Mouse (Mus musculus): Measurements from ENCODE around the gene Gal3st1.

Gal3st1 gene

DNA sequence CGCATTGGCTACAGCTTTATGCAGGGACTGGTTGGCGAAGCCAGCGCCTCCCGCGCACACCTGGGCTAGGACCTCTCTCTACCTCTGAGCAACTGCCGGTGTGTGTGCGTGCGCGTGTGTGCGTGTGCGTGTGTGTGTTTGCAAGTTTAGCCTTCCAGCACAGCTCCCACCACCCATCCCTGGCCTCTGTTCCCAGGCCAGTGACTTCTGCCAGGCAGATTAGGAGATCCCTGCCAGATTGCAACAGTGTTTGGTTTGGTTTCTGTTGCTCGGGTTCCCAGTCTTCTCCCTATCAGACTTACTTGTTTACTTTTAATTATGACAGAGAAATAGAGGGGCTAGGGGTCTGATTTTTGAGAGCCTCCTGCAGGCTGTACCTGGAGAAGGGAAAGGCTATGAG is 48.5 kb downstream of the Gal3st1 start:
- no peak for DNase-seq (ENCODE audit: low read depth)

GRCm38 (mm10) chr11:4033471-4033870 is 50.0 kb downstream of the Gal3st1 start:
- DNase-seq (ENCODE audit: low read depth), result no peak

- no peak for DNase-seq (ENCODE audit: low read depth)
Observed at GRCm38 (mm10) chr11:4034169-4034568, 50.7 kb downstream of the Gal3st1 start.

DNA sequence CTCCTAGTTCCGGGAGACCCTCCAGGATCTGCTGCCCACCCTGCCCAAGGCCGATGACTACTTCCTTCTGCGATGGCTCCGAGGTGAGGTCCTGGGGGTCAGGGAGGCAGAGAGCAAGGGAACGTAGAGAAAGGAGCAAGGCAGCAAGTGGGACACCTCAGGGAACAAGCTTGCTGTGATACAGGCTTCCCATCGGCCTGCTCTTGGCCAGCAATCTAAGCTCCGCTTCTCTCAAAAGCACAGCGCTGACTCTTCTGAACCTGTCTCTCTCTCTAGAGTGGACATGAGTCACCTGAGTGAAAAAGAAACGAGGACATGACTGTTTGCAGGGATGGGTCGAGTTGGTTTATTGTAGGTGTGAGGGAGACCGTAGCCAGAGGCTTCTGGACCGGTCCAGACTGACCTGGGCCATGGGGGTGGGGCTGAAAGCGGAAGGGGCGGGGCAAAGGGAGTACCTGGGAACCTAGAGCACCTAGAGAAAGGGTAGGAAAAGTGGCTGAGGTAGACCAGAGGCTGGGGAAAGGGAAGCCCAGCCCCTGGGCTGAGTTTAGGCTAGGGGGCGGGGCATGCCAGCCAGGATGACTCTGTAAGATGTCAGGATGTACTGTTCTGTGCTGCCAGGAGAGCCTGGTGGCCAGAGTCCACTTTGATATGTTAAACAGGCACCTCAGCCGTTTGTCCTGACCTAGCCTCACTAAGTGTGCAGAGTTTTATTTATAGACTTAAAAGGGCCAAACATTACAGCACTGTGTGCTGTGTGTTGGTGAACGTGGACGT is 51.9 kb downstream of the Gal3st1 start:
- no peak for DNase-seq (ENCODE audit: low read depth)

DNA sequence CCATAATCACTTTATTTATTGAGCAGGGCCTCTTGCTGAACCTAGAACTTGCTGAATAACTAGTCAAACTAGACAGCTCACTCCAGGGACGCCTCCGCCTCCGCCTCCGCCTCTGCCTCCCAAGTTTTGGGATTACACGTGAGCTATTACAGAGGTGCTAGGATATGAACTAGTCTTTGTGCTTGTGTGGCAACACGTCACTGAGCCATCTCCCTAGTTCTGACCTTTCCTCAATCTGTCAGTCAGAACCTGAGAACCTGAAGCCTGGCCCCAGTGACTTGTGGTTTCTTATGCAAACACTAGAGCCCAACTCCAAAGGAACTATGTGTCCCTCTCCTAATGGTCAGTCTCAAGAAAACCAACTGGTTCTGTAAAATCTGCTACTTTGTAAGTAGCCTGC is 52.5 kb downstream of the Gal3st1 start:
- DNase-seq (ENCODE audit: low read depth), result no peak

DNA sequence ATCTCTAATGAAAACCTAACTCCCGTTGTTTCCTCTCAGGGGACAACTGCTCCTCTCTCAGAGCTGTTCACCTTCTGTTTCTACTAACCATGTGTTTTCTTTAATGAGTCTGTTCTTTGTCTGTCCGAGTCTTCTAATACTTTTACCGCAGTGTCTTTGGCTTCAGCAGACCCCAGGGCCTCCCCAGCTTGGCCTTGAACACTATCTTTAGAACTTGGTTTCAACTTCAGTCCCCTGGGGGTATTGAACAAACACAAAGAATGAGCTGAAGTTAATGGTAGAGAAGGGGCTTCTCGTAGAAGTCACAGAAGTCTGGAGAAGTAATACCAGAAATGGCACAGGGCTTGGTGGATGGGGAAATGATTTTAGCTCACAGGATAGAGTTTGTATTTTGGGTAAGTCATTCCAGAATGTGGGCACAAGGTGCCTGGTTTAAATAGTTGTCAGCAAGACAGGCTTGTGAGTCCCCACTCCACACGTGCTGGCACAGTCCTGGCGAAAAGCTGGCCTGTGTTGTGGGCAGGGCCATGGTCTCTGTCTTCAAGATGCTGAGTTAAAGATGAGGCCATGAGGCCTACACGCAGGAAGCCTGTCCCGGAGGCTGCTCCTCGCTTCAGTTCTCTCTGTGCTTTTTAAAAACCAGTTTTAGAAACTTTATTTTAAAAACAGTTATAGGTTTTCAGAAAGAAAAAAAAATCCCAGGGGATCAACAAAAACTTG is 53.1 kb downstream of the Gal3st1 start:
- no peak for DNase-seq (ENCODE audit: low read depth)

DNA sequence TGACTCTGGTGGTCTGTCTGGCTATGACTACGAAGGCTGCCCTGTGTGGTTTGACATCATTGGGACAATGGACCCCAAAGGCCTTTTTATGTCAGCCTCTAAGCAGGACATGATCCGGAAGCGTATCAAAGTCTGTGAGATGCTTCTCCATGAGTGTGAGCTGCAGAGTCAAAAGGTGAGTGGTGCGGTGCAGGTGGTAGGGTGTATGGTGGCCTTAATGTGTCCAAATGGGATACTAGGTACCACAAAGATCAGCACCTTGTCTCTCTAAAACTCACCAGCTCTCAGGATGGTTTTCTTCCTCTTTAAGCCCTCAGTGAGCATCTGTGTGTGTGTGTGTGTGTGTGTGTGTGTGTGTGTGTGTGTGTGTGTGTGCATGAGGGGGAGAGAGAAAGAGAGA is 56.5 kb downstream of the Gal3st1 start:
- no peak for DNase-seq (ENCODE audit: low read depth)

- DNase-seq (ENCODE audit: low read depth), result no peak
Observed at GRCm38 (mm10) chr11:4041123-4041625, 57.7 kb downstream of the Gal3st1 start.

GRCm38 (mm10) chr11:4043081-4043480 is 59.6 kb downstream of the Gal3st1 start:
- no peak for DNase-seq (ENCODE audit: low read depth)

DNA sequence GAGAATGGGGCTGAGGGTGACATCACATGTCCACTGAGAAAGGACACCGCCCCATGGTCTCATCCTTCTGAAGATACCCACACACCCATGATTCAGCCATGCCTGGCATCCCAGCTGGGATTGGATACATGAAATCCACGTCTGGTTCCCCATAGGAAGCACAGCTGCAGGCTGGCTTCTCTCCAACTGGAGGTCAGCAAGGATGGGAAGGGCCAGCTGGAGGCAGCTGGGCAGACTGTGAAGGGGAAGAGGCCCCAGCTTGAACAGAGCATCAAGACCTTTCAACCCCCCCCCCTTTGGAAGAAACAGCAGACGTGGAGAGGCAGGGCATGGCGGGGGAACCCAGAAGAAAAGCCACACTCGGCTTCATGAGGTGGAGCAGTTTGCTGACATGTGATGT is 63.1 kb downstream of the Gal3st1 start:
- DNase-seq (ENCODE audit: low read depth), result no peak

GRCm38 (mm10) chr11:4047766-4048165 is 64.3 kb downstream of the Gal3st1 start:
- DNase-seq (ENCODE audit: low read depth), result no peak

GRCm38 (mm10) chr11:4048438-4048837 is 65.0 kb downstream of the Gal3st1 start:
- DNase-seq (ENCODE audit: low read depth), result no peak
